Mouse (Mus musculus) heart, postnatal 36 days (tissue): Measurements from ENCODE around the gene Gm20518. TPM values are rescaled to one million over a fixed set of nuclear protein-coding genes. Genes with fewer than 3 reads are reported as not detected.

ENCODE experiments used
- DNase-seq, 2 experiments: peaks; one replicate each; pipeline ENCODE4 v3.0.0; 2021 to 2022
- intact Hi-C: fragments of 180-260 bp; cut with DNase I; formaldehyde crosslinking; loops from one replicate; pipeline ENCODE4 v1.15.1; 2025
- total RNA-seq, 2 experiments: library from RNA; stranded (reverse); gene quantifications; 2 replicates each; pipeline ENCODE4 v1.2.3; 2021

Gm20518 gene
- under 1 TPM; 0.16 to 0.17 TPM for total RNA-seq

GRCm38 (mm10) chr16:17891567-17891959 is at the start of gene Gm20518:
Gene Gm20518, minus strand, starts transcription at chr16:17891671.
- intact Hi-C loops, result no loop called here
- DNase-seq, result peak; percentile 98 to 99

- intact Hi-C loops, result no loop called here
- no peak for DNase-seq
Measured at GRCm38 (mm10) chr16:17939255-17939751, 47.8 kb upstream of the Gm20518 start.

GRCm38 (mm10) chr16:17938821-17939220 is 47.4 kb upstream of the Gm20518 start:
- intact Hi-C loops, result no loop called here
- peak; percentile 49 to 61 for DNase-seq

GRCm38 (mm10) chr16:17938187-17938586 is 46.7 kb upstream of the Gm20518 start:
- intact Hi-C loops, result no loop called here
- DNase-seq, result no peak

GRCm38 (mm10) chr16:17936776-17937175 is 45.3 kb upstream of the Gm20518 start:
- no peak for DNase-seq
- intact Hi-C loops, result no loop called here

- intact Hi-C loops, result no loop called here
- no peak for DNase-seq
Measured at GRCm38 (mm10) chr16:17934445-17934910, 43.0 kb upstream of the Gm20518 start.

GRCm38 (mm10) chr16:17933594-17934444 is 42.3 kb upstream of the Gm20518 start:
- DNase-seq, result no peak
- intact Hi-C loops, result no loop called here

GRCm38 (mm10) chr16:17931906-17932460 is 40.5 kb upstream of the Gm20518 start:
- intact Hi-C loops, result no loop called here
- no peak for DNase-seq

GRCm38 (mm10) chr16:17929631-17930030 is 38.2 kb upstream of the Gm20518 start:
- no peak for DNase-seq
- intact Hi-C loops, result loop anchor here (5.0 to 10.0 kb wide), 3 partner anchors 58 to 415 kb away; partner anchors contain the start of genes Arvcf and Tango2

- no peak for DNase-seq
- intact Hi-C loops, result loop anchor here (5.0 to 10.0 kb wide), 3 partner anchors 58 to 416 kb away; partner anchors contain the start of genes Arvcf and Tango2
Measured at GRCm38 (mm10) chr16:17929211-17929610, 37.7 kb upstream of the Gm20518 start.

- intact Hi-C loops, result loop anchor here (5.0 to 10.0 kb wide), 3 partner anchors 59 to 416 kb away; partner anchors contain the start of genes Arvcf and Tango2
- peak; percentile 58 to 63 for DNase-seq
Measured at GRCm38 (mm10) chr16:17928627-17929104, 37.2 kb upstream of the Gm20518 start.

GRCm38 (mm10) chr16:17928087-17928580 is 36.7 kb upstream of the Gm20518 start, which contains the start of gene Slc25a1:
Gene Slc25a1, minus strand, starts transcription at chr16:17928219.
- intact Hi-C loops, result loop anchor here (5.0 to 10.0 kb wide), 3 partner anchors 59 to 417 kb away; partner anchors contain the start of genes Arvcf and Tango2
- peak; percentile 73 to 74 for DNase-seq

GRCm38 (mm10) chr16:17927351-17928082 is 36.0 kb upstream of the Gm20518 start:
- intact Hi-C loops, result loop anchor here (5.0 to 10.0 kb wide), 3 partner anchors 60 to 417 kb away; partner anchors contain the start of genes Arvcf and Tango2
- peak in 1 of 2 experiments; percentile 39 for DNase-seq

- DNase-seq, result no peak
- intact Hi-C loops, result loop anchor here (10.0 kb wide), 1 partner anchor 423 kb away; the partner anchor contains the start of genes Arvcf and Tango2
Measured at GRCm38 (mm10) chr16:17922163-17922538, 30.7 kb upstream of the Gm20518 start.

GRCm38 (mm10) chr16:17921325-17922162 is 30.1 kb upstream of the Gm20518 start:
- intact Hi-C loops, result loop anchor here (1.0 to 10.0 kb wide), 2 partner anchors 10 to 423 kb away; partner anchors contain the start of genes Arvcf, Ess2 and Tango2
- DNase-seq, result peak; percentile 94 to 95

- DNase-seq, result no peak
- intact Hi-C loops, result loop anchor here (10.0 kb wide), 1 partner anchor 424 kb away; the partner anchor contains the start of genes Arvcf and Tango2
Measured at GRCm38 (mm10) chr16:17920586-17920985, 29.1 kb upstream of the Gm20518 start.

- intact Hi-C loops, result no loop called here
- no peak for DNase-seq
Measured at GRCm38 (mm10) chr16:17914307-17915249, 23.1 kb upstream of the Gm20518 start, which contains the start of gene Gsc2. Gene Gsc2, minus strand, starts transcription at chr16:17915059.
